Mouse (Mus musculus) kidney, postnatal 0 days (tissue): ENCODE results near the gene Lrfn1. TPM values are rescaled to one million over a fixed set of nuclear protein-coding genes. Genes with fewer than 3 reads are reported as not detected.

ENCODE experiments used
- ATAC-seq: fragments of 200-750 bp; cut with Nextera tagmentation; replicated peaks from 2 replicates; pipeline ENCODE4 v1.8.0; 2017; ENCODE audit warnings: low read depth, moderate number of reproducible peaks, moderate TSS enrichment, moderate library complexity; ENCODE audit not compliant: low FRiP score
- DNase-seq: peaks from one replicate; pipeline ENCODE4 v3.0.0-alpha.2; 2016; ENCODE audit warnings: low spot score
- H3K27ac ChIP-seq: fragments of 300-500 bp; sonication (generic); 2 replicates; pipeline ENCODE4 v1.5.1; 2014; ENCODE audit warnings: mild to moderate bottlenecking
- H3K27me3 ChIP-seq: fragments of 300-500 bp; sonication (generic); 2 replicates; pipeline ENCODE4 v1.6.1; 2014; ENCODE audit warnings: low read length, mixed read lengths; ENCODE audit not compliant: insufficient read depth
- H3K36me3 ChIP-seq: fragments of 300-500 bp; sonication (generic); 2 replicates; pipeline ENCODE4 v1.6.1; 2014; ENCODE audit warnings: low read length, mixed read lengths; ENCODE audit not compliant: insufficient read depth
- H3K4me1 ChIP-seq: fragments of 300-500 bp; sonication (generic); replicated peaks from 2 replicates; pipeline ENCODE4 v1.6.1; 2014; ENCODE audit warnings: antibody characterized with exemption, low read length, mixed read lengths; ENCODE audit not compliant: insufficient read depth
- H3K4me2 ChIP-seq: fragments of 300-500 bp; sonication (generic); 2 replicates; pipeline ENCODE4 v1.6.1; 2014; ENCODE audit warnings: mild to moderate bottlenecking, low read length, moderate library complexity, mixed read lengths
- H3K4me3 ChIP-seq: fragments of 300-500 bp; sonication (generic); replicated peaks from 2 replicates; pipeline ENCODE4 v1.5.1; 2014; ENCODE audit warnings: low read depth, low read length
- H3K9ac ChIP-seq: fragments of 300-500 bp; sonication (generic); 2 replicates; pipeline ENCODE4 v1.6.1; 2014; ENCODE audit warnings: low read depth, low read length
- H3K9me3 ChIP-seq: fragments of 300-500 bp; sonication (generic); replicated peaks from 2 replicates; pipeline ENCODE4 v1.6.1; 2016; ENCODE audit warnings: low read length, inconsistent platforms, mixed read lengths
- CTCF ChIP-seq: IDR thresholded peaks from 2 replicates; pipeline ENCODE4 v1.5.1; 2016; ENCODE audit warnings: antibody characterized with exemption, low read depth, mild to moderate bottlenecking, moderate library complexity
- WGBS: fragments of 180-500 bp; shearing (Covaris S2); extraction: QIAGEN DNeasy Blood & Tissue Kit; methylation state at CpG from one replicate; pipeline ENCODE4 v1.1.7; 2014; 5-methylcytosine and 5-hydroxymethylcytosine counted together
- polyA plus RNA-seq: library from polyadenylated mRNA; unstranded; fragments of >200 nt; fragmentation: Nextera tagmentation; extraction: Ambion mirVana; gene quantifications from 2 replicates; pipeline ENCODE4 v1.2.1, GENCODE M21; 2015

Gene Lrfn1
- polyA plus RNA-seq, 1 experiment from 2014 or later = 2.8 TPM

- H3K27me3 ChIP-seq = no peaks in the 10 kb centered on the region
- no peak overlapping the region for H3K9ac ChIP-seq
- H3K36me3 ChIP-seq = peaks cover 23% of the 10 kb centered on the region
- no peak overlapping the region for H3K4me2 ChIP-seq
- H3K9me3 ChIP-seq = no peaks in the 10 kb centered on the region
- no peak for TF ChIP-seq CTCF
- no peak overlapping the region for H3K4me3 ChIP-seq
- no peak for ATAC-seq
- DNase-seq = no peak
- H3K4me1 ChIP-seq = no peaks in the 10 kb centered on the region
- 88% methylated on average over 5 of the region's 5 CpGs for WGBS
- no peak overlapping the region for H3K27ac ChIP-seq
Measured at GRCm38 (mm10) chr7:28460361-28460760, 8.6 kb downstream of the Lrfn1 start.

GRCm38 (mm10) chr7:28462769-28463168, 11.0 kb downstream of the Lrfn1 start:
- ATAC-seq = no peak
- Histone ChIP-seq H3K4me1 (no peaks in the 10 kb centered on the region; the same call in 1 of the 2 replicates), H3K9ac (no peak overlapping the region), H3K27me3 (no peaks in the 10 kb centered on the region), H3K4me2 (no peak overlapping the region), H3K27ac (no peak overlapping the region), H3K9me3 (no peaks in the 10 kb centered on the region), H3K4me3 (no peak overlapping the region), H3K36me3 (peaks cover 23% of the 10 kb centered on the region)
- WGBS = 93% methylated on average over 2 of the region's 2 CpGs
- DNase-seq = no peak
- TF ChIP-seq CTCF = no peak

- H3K4me3 ChIP-seq = no peak overlapping the region
Measured at GRCm38 (mm10) chr7:28464416-28465212, 12.8 kb downstream of the Lrfn1 start.

DNA sequence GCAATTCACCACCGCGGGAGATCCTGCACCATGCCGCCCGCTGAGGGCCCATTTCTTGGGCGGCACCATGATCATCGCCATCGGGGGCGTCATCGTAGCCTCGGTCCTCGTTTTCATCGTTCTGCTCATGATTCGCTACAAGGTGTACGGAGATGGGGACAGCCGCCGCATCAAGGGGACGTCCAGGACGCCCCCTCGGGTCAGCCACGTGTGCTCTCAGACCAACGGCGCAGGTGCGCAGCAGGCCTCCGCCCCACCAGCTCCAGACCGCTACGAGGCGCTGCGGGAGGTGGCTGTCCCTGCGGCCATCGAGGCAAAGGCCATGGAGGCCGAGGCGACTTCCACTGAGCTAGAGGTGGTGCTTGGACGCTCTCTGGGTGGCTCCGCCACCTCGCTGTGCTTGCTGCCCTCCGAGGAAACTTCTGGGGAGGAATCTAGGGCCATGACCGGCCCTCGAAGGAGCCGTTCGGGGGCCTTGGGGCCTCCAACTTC, 15.0 kb downstream of the Lrfn1 start:
- ATAC-seq (peak; percentile 41; the same call in 1 of the 2 replicates), DNase-seq (no peak)
- H3K27ac ChIP-seq = no peak overlapping the region

More at GRCm38 (mm10) chr7:28464416-28465212, 12.8 kb downstream of the Lrfn1 start:
- no peaks in the 10 kb centered on the region for H3K27me3 ChIP-seq
- DNase-seq (peak; percentile 84), ATAC-seq (peak; percentile 79)
- H3K9me3 ChIP-seq = no peaks in the 10 kb centered on the region
- no peak overlapping the region for H3K27ac ChIP-seq
- H3K4me2 ChIP-seq = peak overlapping the region; percentile 27; the same call in 1 of the 2 replicates
- H3K9ac ChIP-seq = no peak overlapping the region
- no peak for TF ChIP-seq CTCF
- no peaks in the 10 kb centered on the region; the same call in 1 of the 2 replicates for H3K4me1 ChIP-seq
- peaks cover 5% of the 10 kb centered on the region for H3K36me3 ChIP-seq
- 63% methylated on average over 10 of the region's 10 CpGs for WGBS

DNA sequence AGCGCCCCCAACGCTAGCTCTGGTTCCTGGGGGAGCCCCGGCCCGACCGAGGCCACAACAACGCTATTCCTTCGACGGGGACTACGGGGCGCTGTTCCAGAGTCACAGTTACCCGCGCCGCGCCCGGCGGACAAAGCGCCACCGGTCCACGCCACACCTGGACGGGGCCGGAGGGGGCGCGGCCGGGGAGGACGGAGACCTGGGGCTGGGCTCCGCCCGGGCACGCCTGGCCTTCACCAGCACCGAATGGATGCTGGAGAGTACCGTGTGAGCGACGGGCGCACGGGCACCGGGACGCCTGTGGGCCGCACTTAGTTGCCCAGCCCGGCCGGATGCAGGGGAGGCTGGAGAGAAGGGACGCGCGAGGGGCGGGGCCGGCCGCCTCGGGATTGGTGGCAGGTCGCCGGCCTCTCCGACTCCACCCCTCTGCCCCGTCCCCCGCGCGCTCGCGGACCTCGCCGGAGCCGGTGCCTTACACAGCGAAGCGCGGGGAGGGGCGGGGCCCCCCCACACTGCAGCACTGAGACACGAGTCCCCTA, 15.5 kb downstream of the Lrfn1 start:
- Histone ChIP-seq H3K4me3 (peak overlapping the region; percentile 50), H3K27ac (no peak overlapping the region), H3K27me3 (no peaks in the 10 kb centered on the region), H3K4me1 (no peaks in the 10 kb centered on the region; the same call in 1 of the 2 replicates), H3K9me3 (no peaks in the 10 kb centered on the region), H3K4me2 (peak overlapping the region; percentile 92), H3K36me3 (no peaks in the 10 kb centered on the region), H3K9ac (peak overlapping the region; percentile 74)
- no peak; the same call in 1 of the 2 replicates for TF ChIP-seq CTCF
- DNase-seq (peak; percentile 83), ATAC-seq (peak; percentile 77)
- WGBS = 1% methylated on average over 63 of the region's 63 CpGs

More for the DNA sequence above, 15.0 kb downstream of the Lrfn1 start:
- Histone ChIP-seq H3K36me3 (no peaks in the 10 kb centered on the region), H3K4me3 (peak overlapping the region; percentile 50), H3K4me1 (no peaks in the 10 kb centered on the region; the same call in 1 of the 2 replicates), H3K4me2 (peak overlapping the region; percentile 92), H3K9me3 (no peaks in the 10 kb centered on the region), H3K9ac (peak overlapping the region; percentile 74), H3K27me3 (no peaks in the 10 kb centered on the region)
- WGBS = 23% methylated on average over 40 of the region's 40 CpGs
- no peak; the same call in 1 of the 2 replicates for TF ChIP-seq CTCF

DNA sequence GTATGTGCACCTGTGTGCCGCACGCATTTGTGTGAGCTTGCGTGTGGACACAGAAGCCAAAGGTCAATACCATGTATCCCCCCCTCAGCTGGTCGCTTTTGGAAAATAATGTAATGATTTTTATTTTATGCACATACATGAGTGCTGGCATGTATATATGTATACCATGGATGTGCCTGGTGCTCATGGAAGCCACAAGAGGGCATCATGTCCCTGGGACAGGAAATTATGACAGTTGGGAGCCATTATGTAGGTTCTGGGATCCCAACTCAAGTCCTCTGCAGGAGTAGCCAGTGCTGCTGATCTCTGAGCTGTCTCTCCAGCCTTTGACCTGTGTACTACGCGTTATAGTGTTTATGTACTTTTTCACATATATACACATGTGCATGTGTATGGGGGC, 24.4 kb downstream of the Lrfn1 start:
- no peak for DNase-seq
- no peak overlapping the region for H3K9ac ChIP-seq
- H3K27ac ChIP-seq = no peak overlapping the region
- ATAC-seq = no peak
- TF ChIP-seq CTCF = peak; percentile 39; the same call in 1 of the 2 replicates
- no peak overlapping the region for H3K4me2 ChIP-seq
- no peaks in the 10 kb centered on the region for H3K27me3 ChIP-seq
- H3K9me3 ChIP-seq = no peaks in the 10 kb centered on the region
- H3K36me3 ChIP-seq = no peaks in the 10 kb centered on the region
- 88% methylated on average over 6 of the region's 6 CpGs for WGBS
- H3K4me3 ChIP-seq = no peak overlapping the region
- H3K4me1 ChIP-seq = no peaks in the 10 kb centered on the region
